Mouse (Mus musculus): Measurements from ENCODE around the gene Car8. TPM values are rescaled to one million over a fixed set of nuclear protein-coding genes. Genes with fewer than 3 reads are reported as not detected.
"Not testable (repeated sequence)": the region's sequence is repeated elsewhere in the genome, so short reads cannot be mapped to it uniquely, and the experiment has no call there.

The Car8 gene
- total RNA-seq, 2 experiments from 2014 or later, result 7.8 to 10.3 TPM

DNA sequence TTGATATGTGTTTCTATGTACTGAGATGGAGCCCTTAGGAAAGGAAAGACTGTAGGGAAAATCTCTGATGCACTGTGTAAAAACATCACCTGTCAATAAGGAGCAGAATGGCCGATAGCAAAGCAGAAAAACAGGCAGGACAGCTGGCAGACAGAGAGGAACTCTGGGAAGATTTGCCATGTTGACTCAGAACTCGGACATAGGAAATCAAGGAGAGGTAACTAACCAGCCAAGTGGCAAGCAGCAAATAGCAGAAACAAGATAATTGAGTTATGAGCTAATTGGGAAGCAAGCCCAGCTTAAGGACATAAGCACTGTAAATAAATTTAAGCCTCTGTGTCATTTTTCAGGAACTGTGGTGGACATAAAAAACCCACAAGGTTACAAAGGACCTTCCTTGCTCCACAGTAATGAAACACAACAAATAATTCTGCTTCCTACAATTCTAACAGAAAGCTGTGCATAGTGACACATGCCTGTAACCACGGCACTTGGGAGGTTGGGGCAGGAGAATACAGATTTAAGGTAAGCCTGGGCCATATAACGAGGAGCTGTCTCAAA, 33.7 kb downstream of the Car8 start:
- no peak for DNase-seq

DNA sequence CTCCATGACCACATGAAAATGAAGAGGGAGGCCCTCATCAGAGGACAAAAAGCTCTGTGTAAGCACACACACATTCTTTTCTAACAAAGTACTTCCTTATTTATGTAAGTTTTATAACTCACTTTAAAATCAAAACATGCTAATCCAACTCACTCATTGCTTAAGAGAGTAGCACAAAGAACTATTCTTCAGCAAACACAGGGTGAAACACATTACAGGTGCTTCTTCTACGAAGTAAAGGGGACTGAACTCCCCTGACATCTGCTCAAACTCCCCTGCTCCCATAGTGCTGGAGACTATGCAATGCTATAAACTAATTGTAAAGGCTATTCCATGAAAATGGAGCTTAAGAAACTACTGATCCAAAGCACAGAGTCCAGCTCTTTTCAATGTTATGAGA, 35.5 kb downstream of the Car8 start:
- DNase-seq, result no peak

GRCm38 (mm10) chr4:8201631-8202030, 37.2 kb downstream of the Car8 start:
- DNase-seq, result no peak

DNA sequence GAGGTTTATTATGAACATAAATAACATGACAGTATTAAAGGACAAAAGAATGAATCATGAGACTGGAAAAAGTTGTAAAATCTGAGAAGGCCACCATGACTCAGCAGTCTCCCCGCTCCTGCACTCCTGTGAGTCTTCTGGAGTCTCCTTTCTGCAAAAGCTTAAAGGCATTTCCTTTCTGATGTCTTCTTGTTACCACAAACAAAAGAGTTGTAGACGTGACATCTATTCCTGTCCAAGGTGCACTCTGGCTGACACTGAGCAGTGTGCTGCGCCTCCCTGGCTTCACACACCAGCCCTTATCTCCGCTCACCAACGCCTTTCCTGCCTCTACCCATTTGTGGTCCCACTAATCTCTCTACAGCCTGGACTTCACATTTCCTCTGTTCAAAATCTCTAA, 38.8 kb downstream of the Car8 start:
- DNase-seq, result peak; percentile 41 to 84

- peak in 1 of 2 experiments; percentile 56 for DNase-seq
Measured at GRCm38 (mm10) chr4:8198033-8198432, 40.8 kb downstream of the Car8 start.

- DNase-seq, result peak in 1 of 2 experiments; percentile 33
Measured at GRCm38 (mm10) chr4:8190441-8190840, 48.4 kb downstream of the Car8 start.

DNA sequence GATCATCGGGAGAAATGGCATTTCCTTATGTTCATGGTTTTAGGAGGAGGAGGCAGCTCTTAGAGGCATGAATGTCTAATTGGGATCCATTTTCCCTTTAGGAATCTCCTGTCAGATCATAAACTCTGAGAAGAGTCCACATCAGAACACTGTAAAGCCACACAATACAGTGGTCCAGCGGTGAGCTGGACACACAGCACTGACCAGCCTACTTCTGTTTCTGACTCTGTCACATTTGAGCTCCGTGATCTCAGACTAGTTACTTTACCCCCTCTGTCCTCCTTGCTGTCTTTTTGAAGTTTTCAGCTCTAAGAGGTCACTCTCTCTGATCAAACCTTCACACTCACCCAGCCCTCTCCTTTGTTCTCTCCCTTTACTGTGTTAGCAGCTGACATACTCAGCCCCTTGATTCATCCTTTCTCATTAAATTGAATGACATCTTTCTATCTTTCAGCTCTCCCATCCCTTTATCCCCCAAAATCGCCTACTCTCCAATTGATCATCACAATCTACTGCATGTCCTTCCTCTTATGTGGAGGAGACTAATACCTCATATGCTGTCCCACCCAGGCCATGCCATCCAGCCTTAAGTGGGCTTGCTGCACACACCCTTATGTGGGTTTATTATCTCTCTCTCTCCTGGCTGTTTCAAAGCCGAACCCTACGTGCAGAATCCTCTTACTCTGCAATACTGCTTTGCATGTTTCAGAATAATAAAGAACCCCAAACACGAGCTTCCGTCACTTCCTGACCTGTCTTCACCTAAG, 51.7 kb downstream of the Car8 start:
- DNase-seq, result no peak

- peak in 1 of 2 experiments; percentile 33 for DNase-seq
Measured at GRCm38 (mm10) chr4:8180576-8180975, 58.3 kb downstream of the Car8 start.

GRCm38 (mm10) chr4:8154589-8155198, 84.1 kb downstream of the Car8 start:
- no peak for DNase-seq

GRCm38 (mm10) chr4:8153926-8154325, 84.9 kb downstream of the Car8 start:
- DNase-seq, result not testable (repeated sequence)

DNA sequence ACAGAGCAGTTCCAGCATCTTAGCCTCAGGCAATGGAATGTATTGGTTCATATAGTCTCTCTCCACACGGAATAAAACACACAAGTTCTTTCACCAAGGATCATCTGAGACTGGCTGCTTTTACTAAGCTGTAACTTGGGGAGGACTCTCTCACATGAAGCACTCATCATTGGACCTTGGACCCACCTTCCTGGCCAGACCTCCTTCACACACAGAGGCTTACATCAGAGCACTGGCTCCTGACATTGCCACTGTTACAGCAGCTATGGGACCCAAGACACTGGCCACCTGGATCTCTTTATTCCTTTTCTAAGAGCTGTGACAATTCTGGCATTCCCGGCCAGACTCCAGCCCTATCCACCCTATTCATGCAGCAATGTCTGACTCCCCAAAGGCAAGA, 101.4 kb downstream of the Car8 start:
- DNase-seq, result no peak

- DNase-seq, result peak in 1 of 2 experiments; percentile 8
Measured at GRCm38 (mm10) chr4:8132024-8132423, 106.8 kb downstream of the Car8 start.

DNA sequence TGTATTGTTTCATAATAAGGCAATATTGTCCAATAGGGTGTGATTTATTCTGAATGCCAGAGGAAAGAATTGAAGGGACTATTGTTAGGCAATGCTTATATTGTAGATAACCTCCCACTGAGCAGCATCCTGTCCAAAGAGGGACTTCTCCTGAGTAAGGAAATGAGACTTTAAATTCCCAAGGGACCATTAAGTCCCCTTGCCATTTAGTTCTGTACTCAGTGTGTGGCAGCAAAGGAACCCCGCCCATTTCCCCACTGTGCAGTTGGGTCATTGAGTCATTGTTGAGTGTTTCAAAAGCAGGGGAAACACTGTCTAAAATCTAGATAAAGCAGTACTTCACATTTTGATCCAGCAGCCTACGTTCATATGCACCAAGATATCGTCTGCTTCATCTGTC, 125.3 kb downstream of the Car8 start:
- peak; percentile 18 to 73 for DNase-seq

DNA sequence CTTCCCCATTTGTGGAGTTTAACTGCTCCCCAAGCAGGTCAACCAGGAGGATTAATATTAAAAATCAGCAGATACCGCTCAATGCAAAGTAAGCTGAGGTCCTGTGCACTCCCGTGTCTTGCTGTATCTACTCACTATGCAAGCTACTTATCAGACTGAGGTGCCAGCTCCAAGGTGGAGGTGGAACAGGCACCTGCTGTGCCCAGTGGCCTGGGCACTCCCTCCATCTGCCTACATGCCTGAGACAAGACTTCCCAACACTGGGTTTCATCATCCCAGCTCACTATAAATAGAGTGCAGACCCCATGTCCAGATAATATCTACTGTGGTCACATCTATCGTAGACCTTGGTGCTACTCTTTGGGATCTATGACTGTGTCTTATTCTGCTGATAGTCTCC, 127.0 kb downstream of the Car8 start:
- DNase-seq, result no peak

- DNase-seq, result no peak
Measured at GRCm38 (mm10) chr4:8109906-8110567, 128.8 kb downstream of the Car8 start.

GRCm38 (mm10) chr4:8101466-8101865, 137.4 kb downstream of the Car8 start:
- no peak for DNase-seq

GRCm38 (mm10) chr4:8098084-8098483, 140.8 kb downstream of the Car8 start:
- DNase-seq, result no peak

GRCm38 (mm10) chr4:8097683-8098082, 141.2 kb downstream of the Car8 start:
- no peak for DNase-seq

- DNase-seq, result not testable (repeated sequence)
Measured at GRCm38 (mm10) chr4:8093566-8093965, 145.3 kb downstream of the Car8 start.
